Mouse (Mus musculus): ENCODE measurements around the gene Trpc7.

The Trpc7 gene

GRCm38 (mm10) chr13:56895893-56896292, at the start of gene Trpc7:
Gene Trpc7 (minus strand): TSS chr13:56895993.
- no peak for DNase-seq (ENCODE audit: low spot score in 2 of 2)

GRCm38 (mm10) chr13:56939261-56939660, 43.5 kb upstream of the Trpc7 start:
- no peak for DNase-seq (ENCODE audit: low spot score in 2 of 2)

GRCm38 (mm10) chr13:56933832-56934510, 38.2 kb upstream of the Trpc7 start:
- DNase-seq (ENCODE audit: low spot score in 2 of 2): no peak

GRCm38 (mm10) chr13:56930421-56930820, 34.6 kb upstream of the Trpc7 start:
- no peak for DNase-seq (ENCODE audit: low spot score in 2 of 2)

- no peak for DNase-seq (ENCODE audit: low spot score in 2 of 2)
Measured at GRCm38 (mm10) chr13:56922976-56923375, 27.2 kb upstream of the Trpc7 start.

- DNase-seq (ENCODE audit: low spot score in 2 of 2): no peak
Measured at GRCm38 (mm10) chr13:56921251-56921650, 25.5 kb upstream of the Trpc7 start.

- DNase-seq (ENCODE audit: low spot score in 2 of 2): no peak
Measured at GRCm38 (mm10) chr13:56914721-56915120, 18.9 kb upstream of the Trpc7 start.

GRCm38 (mm10) chr13:56911093-56911492, 15.3 kb upstream of the Trpc7 start:
- DNase-seq (ENCODE audit: low spot score in 2 of 2): no peak

GRCm38 (mm10) chr13:56895386-56895785, 407 bp downstream of the Trpc7 start:
- peak; percentile 36 to 42 for DNase-seq (ENCODE audit: low spot score in 2 of 2)

- DNase-seq (ENCODE audit: low spot score in 2 of 2): no peak
Measured at GRCm38 (mm10) chr13:56894543-56894942, 1.2 kb downstream of the Trpc7 start.

GRCm38 (mm10) chr13:56889888-56890287, 5.9 kb downstream of the Trpc7 start:
- DNase-seq (ENCODE audit: low spot score in 2 of 2): no peak

- DNase-seq (ENCODE audit: low spot score in 2 of 2): peak in 1 of 2 experiments; percentile 33
Measured at GRCm38 (mm10) chr13:56882931-56883330, 12.9 kb downstream of the Trpc7 start.

GRCm38 (mm10) chr13:56864567-56864966, 31.2 kb downstream of the Trpc7 start:
- no peak for DNase-seq (ENCODE audit: low spot score in 2 of 2)

- no peak for DNase-seq (ENCODE audit: low spot score in 2 of 2)
Measured at GRCm38 (mm10) chr13:56862011-56862410, 33.8 kb downstream of the Trpc7 start.

- DNase-seq (ENCODE audit: low spot score in 2 of 2): no peak
Measured at GRCm38 (mm10) chr13:56854506-56854905, 41.3 kb downstream of the Trpc7 start.

- no peak for DNase-seq (ENCODE audit: low spot score in 2 of 2)
Measured at GRCm38 (mm10) chr13:56853436-56853835, 42.4 kb downstream of the Trpc7 start.

- DNase-seq (ENCODE audit: low spot score in 2 of 2): no peak
Measured at GRCm38 (mm10) chr13:56845866-56846265, 49.9 kb downstream of the Trpc7 start.

- DNase-seq (ENCODE audit: low spot score in 2 of 2): no peak
Measured at GRCm38 (mm10) chr13:56815471-56815870, 80.3 kb downstream of the Trpc7 start.

- peak; percentile 92 to 96 for DNase-seq (ENCODE audit: low spot score in 2 of 2)
Measured at GRCm38 (mm10) chr13:56806776-56807490, 88.9 kb downstream of the Trpc7 start.

GRCm38 (mm10) chr13:56805131-56805530, 90.7 kb downstream of the Trpc7 start:
- DNase-seq (ENCODE audit: low spot score in 2 of 2): no peak

GRCm38 (mm10) chr13:56797459-56797858, 98.3 kb downstream of the Trpc7 start:
- no peak for DNase-seq (ENCODE audit: low spot score in 2 of 2)

- no peak for DNase-seq (ENCODE audit: low spot score in 2 of 2)
Measured at GRCm38 (mm10) chr13:56795501-56795900, 100.3 kb downstream of the Trpc7 start.

GRCm38 (mm10) chr13:56794441-56794840, 101.4 kb downstream of the Trpc7 start:
- DNase-seq (ENCODE audit: low spot score in 2 of 2): no peak

Measured in cerebellum, postnatal 4 days (tissue).